Mouse (Mus musculus) lung, adult 2 months (tissue): ENCODE data around the gene Gm37240.

Source experiments
- CTCF ChIP-seq: fragments of 200-500 bp; IDR thresholded peaks from 2 replicates; pipeline ENCODE4 v1.5.1; 2011; ENCODE audit warnings: mild to moderate bottlenecking, low read length, control low read depth; ENCODE audit not compliant: insufficient read depth
- POLR2A ChIP-seq: fragments of 200-500 bp; IDR thresholded peaks from 2 replicates; pipeline ENCODE4 v1.6.1; 2011; ENCODE audit warnings: low read depth, mild to moderate bottlenecking, control low read depth, low read length, borderline replicate concordance; ENCODE audit errors: extremely low read depth

GRCm38 (mm10) chr3:84461687-84462086 lies 1425.6 kb downstream of the Gm37240 start:
- TF ChIP-seq POLR2A (no peak), CTCF (no peak)
